Mouse (Mus musculus): Measurements from ENCODE around the gene Krt7.

Gene Krt7

DNA sequence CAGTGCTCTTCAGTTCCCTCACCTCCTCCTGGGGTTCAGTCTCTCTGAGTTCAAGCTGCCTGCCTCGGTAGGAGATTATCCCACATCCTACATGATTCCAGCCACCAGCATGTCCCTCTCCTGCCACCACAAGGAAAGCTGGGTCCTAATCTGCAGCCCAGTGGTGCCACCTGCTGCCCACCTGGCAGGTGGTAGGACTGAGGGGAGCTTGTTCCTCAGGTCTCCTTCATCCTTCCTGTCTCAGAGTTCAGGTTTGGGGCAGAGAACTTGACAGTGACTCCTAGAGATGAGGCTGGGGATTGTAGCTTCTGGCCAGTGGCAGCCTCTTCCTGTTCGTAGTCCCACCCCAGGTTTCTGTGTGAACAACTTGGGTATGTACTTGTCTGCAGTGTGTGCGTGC, 23.7 kb upstream of the Krt7 start:
- H3K9me3 ChIP-seq (ENCODE audit: low read length): no peaks in the 10 kb centered on the region
- peaks cover 20% of the 10 kb centered on the region for H3K4me1 ChIP-seq (replicated peaks; ENCODE audit: low read depth, low read length)
- H3K27me3 ChIP-seq (ENCODE audit: insufficient read depth, low read length): peaks cover 14% of the 10 kb centered on the region
- TF ChIP-seq NANOG (IDR thresholded peaks at IDR 0.05; ENCODE audit: borderline replicate concordance, low read length): no peak
- TF ChIP-seq POU5F1 (IDR thresholded peaks at IDR 0.05; ENCODE audit: borderline replicate concordance, low read length): no peak
- TF ChIP-seq CTCF (conservative IDR thresholded peaks at IDR 0.05; ENCODE audit: low read length): no peak
- H3K4me3 ChIP-seq (replicated peaks; ENCODE audit: low read length): no peak overlapping the region
- no peaks in the 10 kb centered on the region for H3K36me3 ChIP-seq (ENCODE audit: insufficient read depth, low read length)

- Histone ChIP-seq H3K36me3 (ENCODE audit: insufficient read depth, low read length) (no peaks in the 10 kb centered on the region), H3K4me3 (replicated peaks; ENCODE audit: low read length) (no peak overlapping the region), H3K9me3 (ENCODE audit: low read length) (no peaks in the 10 kb centered on the region), H3K27me3 (ENCODE audit: insufficient read depth, low read length) (peaks cover 14% of the 10 kb centered on the region), H3K4me1 (replicated peaks; ENCODE audit: low read depth, low read length) (peaks cover 20% of the 10 kb centered on the region)
- TF ChIP-seq POU5F1 (IDR thresholded peaks at IDR 0.05; ENCODE audit: borderline replicate concordance, low read length): no peak
- no peak for TF ChIP-seq CTCF (conservative IDR thresholded peaks at IDR 0.05; ENCODE audit: low read length)
- no peak for TF ChIP-seq NANOG (IDR thresholded peaks at IDR 0.05; ENCODE audit: borderline replicate concordance, low read length)
Observed at GRCm38 (mm10) chr15:101388034-101388541, 22.8 kb upstream of the Krt7 start.

GRCm38 (mm10) chr15:101390203-101390602, 20.6 kb upstream of the Krt7 start:
- TF ChIP-seq CTCF (conservative IDR thresholded peaks at IDR 0.05; ENCODE audit: low read length): no peak
- TF ChIP-seq POU5F1 (IDR thresholded peaks at IDR 0.05; ENCODE audit: borderline replicate concordance, low read length): no peak
- no peak for TF ChIP-seq NANOG (IDR thresholded peaks at IDR 0.05; ENCODE audit: borderline replicate concordance, low read length)
- Histone ChIP-seq H3K36me3 (ENCODE audit: insufficient read depth, low read length) (no peaks in the 10 kb centered on the region), H3K27me3 (ENCODE audit: insufficient read depth, low read length) (peaks cover 22% of the 10 kb centered on the region; the same call in 1 of the 2 replicates), H3K4me1 (replicated peaks; ENCODE audit: low read depth, low read length) (peaks cover 17% of the 10 kb centered on the region), H3K4me3 (replicated peaks; ENCODE audit: low read length) (no peak overlapping the region), H3K9me3 (ENCODE audit: low read length) (no peaks in the 10 kb centered on the region; the same call in 1 of the 2 replicates)

DNA sequence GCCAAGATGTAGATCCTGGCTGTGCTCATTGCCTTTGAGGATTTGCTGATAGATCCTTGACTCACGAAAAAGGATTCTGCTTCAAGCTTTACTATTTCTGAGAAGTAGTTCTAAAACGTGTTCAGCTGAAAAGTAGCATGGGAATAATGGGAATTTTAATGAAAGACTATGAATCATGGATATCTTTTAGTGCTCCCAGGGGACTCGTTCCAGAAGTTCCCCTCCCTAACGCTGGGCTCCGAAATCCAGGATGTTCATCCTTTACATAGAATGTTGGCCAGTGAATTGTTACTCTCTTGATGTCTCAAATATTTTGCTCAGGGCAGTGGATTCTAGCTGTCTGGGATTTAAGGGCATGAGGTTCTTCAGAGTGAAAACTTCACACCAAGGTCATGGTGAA, 18.6 kb upstream of the Krt7 start:
- Histone ChIP-seq H3K36me3 (ENCODE audit: insufficient read depth, low read length) (no peaks in the 10 kb centered on the region), H3K9me3 (ENCODE audit: low read length) (no peaks in the 10 kb centered on the region; the same call in 1 of the 2 replicates), H3K4me1 (replicated peaks; ENCODE audit: low read depth, low read length) (peaks cover 15% of the 10 kb centered on the region), H3K4me3 (replicated peaks; ENCODE audit: low read length) (no peak overlapping the region), H3K27me3 (ENCODE audit: insufficient read depth, low read length) (peaks cover 28% of the 10 kb centered on the region; the same call in 1 of the 2 replicates)
- no peak for TF ChIP-seq NANOG (IDR thresholded peaks at IDR 0.05; ENCODE audit: borderline replicate concordance, low read length)
- no peak for TF ChIP-seq CTCF (conservative IDR thresholded peaks at IDR 0.05; ENCODE audit: low read length)
- no peak for TF ChIP-seq POU5F1 (IDR thresholded peaks at IDR 0.05; ENCODE audit: borderline replicate concordance, low read length)

GRCm38 (mm10) chr15:101394908-101395307, 15.9 kb upstream of the Krt7 start:
- TF ChIP-seq POU5F1 (IDR thresholded peaks at IDR 0.05; ENCODE audit: borderline replicate concordance, low read length): no peak
- no peak for TF ChIP-seq NANOG (IDR thresholded peaks at IDR 0.05; ENCODE audit: borderline replicate concordance, low read length)
- TF ChIP-seq CTCF (conservative IDR thresholded peaks at IDR 0.05; ENCODE audit: low read length): peak; percentile 16; the same call in 1 of the 2 replicates
- Histone ChIP-seq H3K9me3 (ENCODE audit: low read length) (no peaks in the 10 kb centered on the region; the same call in 1 of the 2 replicates), H3K27me3 (ENCODE audit: insufficient read depth, low read length) (peaks cover 28% of the 10 kb centered on the region; the same call in 1 of the 2 replicates), H3K4me3 (replicated peaks; ENCODE audit: low read length) (no peak overlapping the region), H3K36me3 (ENCODE audit: insufficient read depth, low read length) (no peaks in the 10 kb centered on the region), H3K4me1 (replicated peaks; ENCODE audit: low read depth, low read length) (no peaks in the 10 kb centered on the region)

GRCm38 (mm10) chr15:101396466-101396865, 14.4 kb upstream of the Krt7 start:
- Histone ChIP-seq H3K4me3 (replicated peaks; ENCODE audit: low read length) (no peak overlapping the region), H3K36me3 (ENCODE audit: insufficient read depth, low read length) (no peaks in the 10 kb centered on the region), H3K4me1 (replicated peaks; ENCODE audit: low read depth, low read length) (no peaks in the 10 kb centered on the region), H3K9me3 (ENCODE audit: low read length) (no peaks in the 10 kb centered on the region; the same call in 1 of the 2 replicates), H3K27me3 (ENCODE audit: insufficient read depth, low read length) (peaks cover 28% of the 10 kb centered on the region; the same call in 1 of the 2 replicates)
- TF ChIP-seq POU5F1 (IDR thresholded peaks at IDR 0.05; ENCODE audit: borderline replicate concordance, low read length) (no peak), CTCF (conservative IDR thresholded peaks at IDR 0.05; ENCODE audit: low read length) (no peak), NANOG (IDR thresholded peaks at IDR 0.05; ENCODE audit: borderline replicate concordance, low read length) (no peak)

GRCm38 (mm10) chr15:101396921-101397320, 13.9 kb upstream of the Krt7 start:
- Histone ChIP-seq H3K36me3 (ENCODE audit: insufficient read depth, low read length) (no peaks in the 10 kb centered on the region), H3K9me3 (ENCODE audit: low read length) (no peaks in the 10 kb centered on the region; the same call in 1 of the 2 replicates), H3K4me1 (replicated peaks; ENCODE audit: low read depth, low read length) (no peaks in the 10 kb centered on the region), H3K4me3 (replicated peaks; ENCODE audit: low read length) (no peak overlapping the region), H3K27me3 (ENCODE audit: insufficient read depth, low read length) (peaks cover 23% of the 10 kb centered on the region; the same call in 1 of the 2 replicates)
- no peak for TF ChIP-seq POU5F1 (IDR thresholded peaks at IDR 0.05; ENCODE audit: borderline replicate concordance, low read length)
- TF ChIP-seq CTCF (conservative IDR thresholded peaks at IDR 0.05; ENCODE audit: low read length): no peak

DNA sequence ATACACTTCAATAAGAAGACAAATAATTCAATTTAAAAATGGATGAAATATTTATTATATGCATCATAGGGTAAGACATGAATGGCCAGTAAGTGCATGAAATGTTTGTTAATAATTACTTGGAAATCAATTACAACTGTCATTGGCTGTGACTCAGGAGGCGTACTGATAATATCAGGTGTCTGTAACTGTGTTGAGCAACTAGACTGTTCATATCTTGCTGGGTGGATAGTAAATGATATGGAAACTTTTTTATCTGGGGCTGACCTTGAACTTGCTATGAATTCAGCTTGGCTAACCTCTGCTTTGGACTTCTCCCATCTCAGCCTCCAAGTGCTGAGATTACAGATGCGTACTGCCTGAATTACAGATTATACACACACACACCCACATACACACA, 13.2 kb upstream of the Krt7 start:
- H3K36me3 ChIP-seq (ENCODE audit: insufficient read depth, low read length): no peaks in the 10 kb centered on the region

GRCm38 (mm10) chr15:101398269-101398668, 12.6 kb upstream of the Krt7 start:
- Histone ChIP-seq H3K9me3 (ENCODE audit: low read length) (no peaks in the 10 kb centered on the region; the same call in 1 of the 2 replicates), H3K27me3 (ENCODE audit: insufficient read depth, low read length) (peaks cover 20% of the 10 kb centered on the region), H3K4me3 (replicated peaks; ENCODE audit: low read length) (no peak overlapping the region), H3K36me3 (ENCODE audit: insufficient read depth, low read length) (no peaks in the 10 kb centered on the region), H3K4me1 (replicated peaks; ENCODE audit: low read depth, low read length) (no peaks in the 10 kb centered on the region)
- TF ChIP-seq CTCF (conservative IDR thresholded peaks at IDR 0.05; ENCODE audit: low read length) (no peak), NANOG (IDR thresholded peaks at IDR 0.05; ENCODE audit: borderline replicate concordance, low read length) (no peak), POU5F1 (IDR thresholded peaks at IDR 0.05; ENCODE audit: borderline replicate concordance, low read length) (no peak)

More for the DNA sequence above, 13.2 kb upstream of the Krt7 start:
- Histone ChIP-seq H3K9me3 (ENCODE audit: low read length) (no peaks in the 10 kb centered on the region; the same call in 1 of the 2 replicates), H3K4me3 (replicated peaks; ENCODE audit: low read length) (no peak overlapping the region), H3K4me1 (replicated peaks; ENCODE audit: low read depth, low read length) (no peaks in the 10 kb centered on the region), H3K27me3 (ENCODE audit: insufficient read depth, low read length) (peaks cover 24% of the 10 kb centered on the region)
- TF ChIP-seq CTCF (conservative IDR thresholded peaks at IDR 0.05; ENCODE audit: low read length): no peak
- no peak for TF ChIP-seq POU5F1 (IDR thresholded peaks at IDR 0.05; ENCODE audit: borderline replicate concordance, low read length)
- TF ChIP-seq NANOG (IDR thresholded peaks at IDR 0.05; ENCODE audit: borderline replicate concordance, low read length): no peak
